Mouse (Mus musculus): ENCODE results near the gene Arhgef25. TPM values are rescaled to one million over a fixed set of nuclear protein-coding genes. Genes with fewer than 3 reads are reported as not detected.

Arhgef25 gene
- polyA plus RNA-seq, 1 experiment: 8.5 TPM

DNA sequence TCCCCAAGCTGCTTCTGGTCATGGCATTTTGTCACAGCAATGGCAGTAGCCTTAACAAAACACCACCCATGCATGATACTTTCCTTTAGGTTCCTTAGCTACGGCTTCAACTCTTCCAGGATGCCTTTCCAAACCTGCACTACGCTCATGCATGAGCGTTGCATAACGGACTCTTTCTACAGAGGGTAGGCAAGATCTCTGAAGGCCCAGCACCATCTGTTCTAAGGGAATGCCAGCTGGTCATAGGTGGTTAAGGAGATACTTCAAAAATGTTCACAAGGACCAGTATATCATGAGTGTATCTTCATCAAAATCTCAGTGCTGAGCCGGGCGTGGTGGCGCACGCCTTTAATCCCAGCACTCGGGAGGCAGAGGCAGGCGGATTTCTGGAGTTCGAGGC, 26.6 kb upstream of the Arhgef25 start:
- no peak overlapping the region for H3K4me3 ChIP-seq (ENCODE audit: extremely low read depth, insufficient read depth, insufficient read length)
- no peak overlapping the region for H3K27ac ChIP-seq (ENCODE audit: insufficient read depth, low read length)
- TF ChIP-seq CTCF (IDR thresholded peaks at IDR 0.05; ENCODE audit: extremely low read depth, insufficient read depth, insufficient read length, insufficient replicate concordance) (no peak), POLR2A (IDR thresholded peaks at IDR 0.05; ENCODE audit: low read depth, low read length) (no peak)
- H3K36me3 ChIP-seq (ENCODE audit: control insufficient read depth, insufficient read depth, low read length): no peaks in the 10 kb centered on the region
- 94% methylated on average over 11 of the region's 11 CpGs for WGBS
- DNase-seq (ENCODE audit: low read depth in 1 of 2, low spot score in 2 of 2): no peak
- H3K4me1 ChIP-seq (ENCODE audit: control insufficient read depth, insufficient read depth, insufficient read length): no peaks in the 10 kb centered on the region
- no peaks in the 10 kb centered on the region for H3K27me3 ChIP-seq (ENCODE audit: control insufficient read depth, insufficient read depth, low read length)

DNA sequence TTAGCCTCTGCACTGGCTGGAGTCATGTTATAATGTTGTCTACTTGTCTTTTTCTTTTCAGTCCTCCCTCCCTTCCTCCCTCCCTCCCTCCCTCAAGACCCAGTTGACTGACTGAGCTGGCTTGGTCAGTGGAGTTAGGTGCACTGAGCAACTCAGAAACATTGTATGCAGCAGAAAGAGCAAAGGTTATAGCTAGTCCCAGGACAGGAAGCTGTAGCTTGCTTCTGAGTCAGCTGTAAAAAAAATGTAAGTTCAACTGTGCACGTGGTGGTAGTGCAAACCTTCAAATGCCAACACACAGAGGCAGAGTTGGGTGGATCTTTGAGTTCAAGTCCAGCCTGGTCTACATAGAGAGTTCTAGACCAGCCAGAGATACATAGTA, 24.5 kb upstream of the Arhgef25 start:
- WGBS: 21% methylated on average over 1 of the region's 1 CpGs
- no peak for TF ChIP-seq POLR2A (IDR thresholded peaks at IDR 0.05; ENCODE audit: low read depth, low read length)
- no peak for TF ChIP-seq CTCF (IDR thresholded peaks at IDR 0.05; ENCODE audit: extremely low read depth, insufficient read depth, insufficient read length, insufficient replicate concordance)
- Histone ChIP-seq H3K36me3 (ENCODE audit: control insufficient read depth, insufficient read depth, low read length) (no peaks in the 10 kb centered on the region), H3K4me1 (ENCODE audit: control insufficient read depth, insufficient read depth, insufficient read length) (peaks cover 7% of the 10 kb centered on the region; the same call in 1 of the 2 replicates), H3K27ac (ENCODE audit: insufficient read depth, low read length) (no peak overlapping the region), H3K27me3 (ENCODE audit: control insufficient read depth, insufficient read depth, low read length) (no peaks in the 10 kb centered on the region), H3K4me3 (ENCODE audit: extremely low read depth, insufficient read depth, insufficient read length) (no peak overlapping the region)
- DNase-seq (ENCODE audit: low read depth in 1 of 2, low spot score in 2 of 2): no peak

DNA sequence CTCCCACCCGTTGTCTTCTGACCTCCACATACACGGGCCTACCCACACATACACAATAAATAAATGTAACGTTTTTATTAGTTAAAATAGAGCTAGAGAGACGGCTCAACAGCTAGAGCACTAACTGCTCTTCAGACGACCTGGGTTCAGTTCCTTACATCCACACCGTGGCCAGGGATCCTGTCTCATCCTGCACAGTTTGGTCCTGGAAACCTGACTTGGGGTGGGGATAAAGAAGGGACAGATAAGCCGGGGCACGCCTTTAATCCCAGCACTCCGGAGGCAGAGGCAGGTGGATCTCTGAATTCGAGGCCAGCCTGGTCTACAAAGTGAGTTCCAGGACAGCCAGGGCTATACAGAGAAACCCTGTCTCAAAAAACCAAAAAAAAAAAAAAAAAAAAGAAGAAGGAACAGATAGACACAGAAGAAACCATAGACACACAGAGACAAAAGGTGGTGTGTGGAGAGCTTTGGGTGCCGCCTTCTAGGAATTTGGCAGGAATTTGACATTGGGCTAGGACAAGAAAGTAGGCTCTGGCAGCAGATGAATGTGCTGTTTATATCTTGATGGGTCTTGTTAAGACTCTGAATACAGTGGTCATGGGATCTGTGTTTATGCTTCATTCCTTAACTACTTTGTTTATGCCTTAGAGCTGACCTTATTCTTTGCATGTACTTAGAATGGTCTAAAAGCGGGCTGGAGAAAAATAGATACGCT, 24.0 kb upstream of the Arhgef25 start:
- Histone ChIP-seq H3K36me3 (ENCODE audit: control insufficient read depth, insufficient read depth, low read length) (no peaks in the 10 kb centered on the region), H3K4me1 (ENCODE audit: control insufficient read depth, insufficient read depth, insufficient read length) (peaks cover 7% of the 10 kb centered on the region; the same call in 1 of the 2 replicates), H3K27me3 (ENCODE audit: control insufficient read depth, insufficient read depth, low read length) (no peaks in the 10 kb centered on the region), H3K27ac (ENCODE audit: insufficient read depth, low read length) (no peak overlapping the region), H3K4me3 (ENCODE audit: extremely low read depth, insufficient read depth, insufficient read length) (no peak overlapping the region)
- WGBS: 92% methylated on average over 13 of the region's 13 CpGs
- DNase-seq (ENCODE audit: low read depth in 1 of 2, low spot score in 2 of 2): no peak
- TF ChIP-seq POLR2A (IDR thresholded peaks at IDR 0.05; ENCODE audit: low read depth, low read length): no peak
- TF ChIP-seq CTCF (IDR thresholded peaks at IDR 0.05; ENCODE audit: extremely low read depth, insufficient read depth, insufficient read length, insufficient replicate concordance): no peak

GRCm38 (mm10) chr10:127213272-127213671, 23.4 kb upstream of the Arhgef25 start:
- Histone ChIP-seq H3K4me3 (ENCODE audit: extremely low read depth, insufficient read depth, insufficient read length) (no peak overlapping the region), H3K36me3 (ENCODE audit: control insufficient read depth, insufficient read depth, low read length) (no peaks in the 10 kb centered on the region; the same call in 1 of the 2 replicates), H3K4me1 (ENCODE audit: control insufficient read depth, insufficient read depth, insufficient read length) (peaks cover 7% of the 10 kb centered on the region; the same call in 1 of the 2 replicates), H3K27ac (ENCODE audit: insufficient read depth, low read length) (no peak overlapping the region), H3K27me3 (ENCODE audit: control insufficient read depth, insufficient read depth, low read length) (no peaks in the 10 kb centered on the region)
- no peak for DNase-seq (ENCODE audit: low read depth in 1 of 2, low spot score in 2 of 2)
- 90% methylated on average over 8 of the region's 8 CpGs for WGBS
- TF ChIP-seq POLR2A (IDR thresholded peaks at IDR 0.05; ENCODE audit: low read depth, low read length): no peak
- no peak for TF ChIP-seq CTCF (IDR thresholded peaks at IDR 0.05; ENCODE audit: extremely low read depth, insufficient read depth, insufficient read length, insufficient replicate concordance)

- no peaks in the 10 kb centered on the region for H3K27me3 ChIP-seq (ENCODE audit: control insufficient read depth, insufficient read depth, low read length)
- peak; percentile 75 to 91 for DNase-seq (ENCODE audit: low read depth in 1 of 2, low spot score in 2 of 2)
- peaks cover 1% of the 10 kb centered on the region; the same call in 1 of the 2 replicates for H3K36me3 ChIP-seq (ENCODE audit: control insufficient read depth, insufficient read depth, low read length)
- H3K27ac ChIP-seq (ENCODE audit: insufficient read depth, low read length): peak within 1 kb of the TSS; percentile 52; the same call in 1 of the 2 replicates
- TF ChIP-seq POLR2A (IDR thresholded peaks at IDR 0.05; ENCODE audit: low read depth, low read length) (peak; percentile 46; the same call in 1 of the 2 replicates), CTCF (IDR thresholded peaks at IDR 0.05; ENCODE audit: extremely low read depth, insufficient read depth, insufficient read length, insufficient replicate concordance) (no peak)
- under 1% methylated on average over 47 of the region's 47 CpGs for WGBS
- peak within 1 kb of the TSS; percentile 78 for H3K4me3 ChIP-seq (ENCODE audit: extremely low read depth, insufficient read depth, insufficient read length)
- H3K4me1 ChIP-seq (ENCODE audit: control insufficient read depth, insufficient read depth, insufficient read length): peaks cover 7% of the 10 kb centered on the region; the same call in 1 of the 2 replicates
Observed at GRCm38 (mm10) chr10:127211414-127211854, 21.6 kb upstream of the Arhgef25 start, which contains the start of gene Pip4k2c. TSS of gene Pip4k2c (minus strand) at chr10:127211585.

DNA sequence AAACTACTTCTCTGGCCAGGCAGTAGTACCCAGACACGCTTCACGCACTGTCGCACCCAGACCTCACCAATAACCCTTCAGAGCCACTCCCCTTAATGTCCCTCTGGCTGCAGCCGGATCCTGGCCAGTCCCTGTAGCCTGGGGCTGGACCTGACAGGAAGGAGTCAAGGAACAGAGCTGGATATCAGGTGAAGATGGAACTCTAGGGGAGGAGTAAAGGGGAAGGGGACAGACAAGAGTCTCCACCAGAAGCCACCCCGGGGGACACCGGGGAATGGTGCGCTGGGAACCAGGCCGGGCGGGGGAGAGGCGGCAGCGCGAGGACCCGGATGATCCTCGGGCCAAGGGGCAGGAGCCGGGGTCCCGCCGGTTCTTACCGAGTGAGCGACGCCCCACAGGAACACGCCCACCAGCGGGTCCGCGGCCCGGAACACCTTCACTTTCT, 21.1 kb upstream of the Arhgef25 start:
- no peaks in the 10 kb centered on the region for H3K27me3 ChIP-seq (ENCODE audit: control insufficient read depth, insufficient read depth, low read length)
- peaks cover 1% of the 10 kb centered on the region; the same call in 1 of the 2 replicates for H3K36me3 ChIP-seq (ENCODE audit: control insufficient read depth, insufficient read depth, low read length)
- no peak for TF ChIP-seq CTCF (IDR thresholded peaks at IDR 0.05; ENCODE audit: extremely low read depth, insufficient read depth, insufficient read length, insufficient replicate concordance)
- no peak for TF ChIP-seq POLR2A (IDR thresholded peaks at IDR 0.05; ENCODE audit: low read depth, low read length)
- 2% methylated on average over 25 of the region's 25 CpGs for WGBS
- DNase-seq (ENCODE audit: low read depth in 1 of 2, low spot score in 2 of 2): peak in 1 of 2 experiments; percentile 33
- H3K4me1 ChIP-seq (ENCODE audit: control insufficient read depth, insufficient read depth, insufficient read length): peaks cover 7% of the 10 kb centered on the region; the same call in 1 of the 2 replicates
- H3K4me3 ChIP-seq (ENCODE audit: extremely low read depth, insufficient read depth, insufficient read length): peak overlapping the region; percentile 78
- peak overlapping the region; percentile 52; the same call in 1 of the 2 replicates for H3K27ac ChIP-seq (ENCODE audit: insufficient read depth, low read length)

Data from spleen, adult 2 months (tissue).